Mouse (Mus musculus) spleen, adult 2 months (tissue): Measurements from ENCODE around the gene Kxd1.

ENCODE experiments used
- CTCF ChIP-seq: fragments of 200-500 bp; IDR thresholded peaks from 2 replicates; pipeline ENCODE4 v1.5.1; 2011; ENCODE audit warnings: mild to moderate bottlenecking, inconsistent platforms; ENCODE audit not compliant: insufficient read depth, insufficient read length, insufficient replicate concordance; ENCODE audit errors: extremely low read depth
- POLR2A ChIP-seq: fragments of 200-500 bp; IDR thresholded peaks from 2 replicates; pipeline ENCODE4 v1.6.1; 2011; ENCODE audit warnings: low read depth, low read length, inconsistent platforms

- TF ChIP-seq CTCF = no peak
- TF ChIP-seq POLR2A = no peak
Measured at GRCm38 (mm10) chr8:70517940-70518643, 9.7 kb downstream of the Kxd1 start.
